Mouse (Mus musculus) midbrain, embryonic 13.5 days (tissue): Measurements from ENCODE around the gene Lman1l. TPM values are rescaled to one million over a fixed set of nuclear protein-coding genes. Genes with fewer than 3 reads are reported as not detected.
A peak's percentile ranks its signal among the peaks of the same experiment; 100 is the strongest.

Experiments
- ATAC-seq: fragments of 200-750 bp; cut with Nextera tagmentation; 2 replicates; pipeline ENCODE4 v1.8.0; 2017; ENCODE audit warnings: mild to moderate bottlenecking, moderate TSS enrichment, moderate library complexity
- H3K27ac ChIP-seq: fragments of 300-500 bp; sonication (generic); 2 replicates; pipeline ENCODE4 v1.5.1; 2015; ENCODE audit warnings: inconsistent platforms, mild to moderate bottlenecking, moderate library complexity
- H3K27me3 ChIP-seq: fragments of 300-500 bp; sonication (generic); 2 replicates; pipeline ENCODE4 v1.6.1; 2015; ENCODE audit warnings: mild to moderate bottlenecking, inconsistent platforms
- H3K36me3 ChIP-seq: fragments of 300-500 bp; sonication (generic); 2 replicates; pipeline ENCODE4 v1.6.1; 2015; ENCODE audit warnings: mild to moderate bottlenecking, inconsistent platforms
- H3K4me1 ChIP-seq: fragments of 300-500 bp; sonication (generic); replicated peaks from 2 replicates; pipeline ENCODE4 v1.6.1; 2015; ENCODE audit warnings: inconsistent platforms
- H3K4me2 ChIP-seq: fragments of 300-500 bp; sonication (generic); replicated peaks from 2 replicates; pipeline ENCODE4 v1.6.1; 2015; ENCODE audit warnings: moderate library complexity, mild to moderate bottlenecking, inconsistent platforms
- H3K4me3 ChIP-seq: fragments of 300-500 bp; sonication (generic); replicated peaks from 2 replicates; pipeline ENCODE4 v1.5.1; 2015; ENCODE audit warnings: mild to moderate bottlenecking, inconsistent platforms
- H3K9ac ChIP-seq: fragments of 300-500 bp; sonication (generic); replicated peaks from 2 replicates; pipeline ENCODE4 v1.6.1; 2015; ENCODE audit warnings: mild to moderate bottlenecking, inconsistent platforms
- H3K9me3 ChIP-seq: fragments of 300-500 bp; sonication (generic); 2 replicates; pipeline ENCODE4 v1.6.1; 2016; ENCODE audit warnings: mild to moderate bottlenecking, inconsistent platforms
- WGBS: fragments of 180-500 bp; shearing (Covaris S2); methylation state at CpG from one replicate; pipeline ENCODE4 v1.1.7; 2015; 5-methylcytosine and 5-hydroxymethylcytosine counted together
- polyA plus RNA-seq: library from polyadenylated mRNA; unstranded; fragments of >200 nt; fragmentation: Nextera tagmentation; extraction: Ambion mirVana; gene quantifications from 2 replicates; pipeline ENCODE4 v1.2.1, GENCODE M21; 2015

Gene Lman1l
- not detected in 2 replicates for polyA plus RNA-seq

- no peak within 1 kb of the TSS for H3K4me3 ChIP-seq
- no peak for ATAC-seq
- WGBS, result 97% methylated on average over 5 of the region's 5 CpGs
Observed at GRCm38 (mm10) chr9:57620674-57621073, at the start of gene Lman1l. TSS of gene Lman1l (minus strand) at chr9:57620774.

GRCm38 (mm10) chr9:57669566-57669965 is 49.0 kb upstream of the Lman1l start:
- Histone ChIP-seq H3K4me1 (no peaks in the 10 kb centered on the region), H3K4me3 (no peak overlapping the region), H3K9ac (no peak overlapping the region), H3K27ac (no peak overlapping the region), H3K4me2 (no peak overlapping the region), H3K36me3 (no peaks in the 10 kb centered on the region), H3K9me3 (no peaks in the 10 kb centered on the region), H3K27me3 (no peaks in the 10 kb centered on the region)
- ATAC-seq, result no peak
- 83% methylated on average over 3 of the region's 3 CpGs for WGBS

More at GRCm38 (mm10) chr9:57620674-57621073, at the start of gene Lman1l:
- H3K27me3 ChIP-seq, result no peaks in the 10 kb centered on the region
- H3K4me2 ChIP-seq, result no peak within 1 kb of the TSS
- no peaks in the 10 kb centered on the region for H3K4me1 ChIP-seq
- H3K27ac ChIP-seq, result no peak within 1 kb of the TSS
- H3K36me3 ChIP-seq, result peaks cover 18% of the 10 kb centered on the region
- no peak within 1 kb of the TSS for H3K9ac ChIP-seq
- H3K9me3 ChIP-seq, result no peaks in the 10 kb centered on the region

GRCm38 (mm10) chr9:57668277-57668676 is 47.7 kb upstream of the Lman1l start:
- Histone ChIP-seq H3K9me3 (no peaks in the 10 kb centered on the region), H3K27me3 (no peaks in the 10 kb centered on the region), H3K4me2 (no peak overlapping the region), H3K9ac (no peak overlapping the region), H3K4me1 (no peaks in the 10 kb centered on the region), H3K4me3 (no peak overlapping the region), H3K27ac (no peak overlapping the region), H3K36me3 (no peaks in the 10 kb centered on the region)
- 56% methylated on average over 1 of the region's 1 CpGs for WGBS
- no peak for ATAC-seq

- no peak overlapping the region for H3K4me3 ChIP-seq
- H3K4me2 ChIP-seq, result no peak overlapping the region
- 56% methylated on average over 11 of the region's 11 CpGs for WGBS
- H3K27me3 ChIP-seq, result no peaks in the 10 kb centered on the region
- no peaks in the 10 kb centered on the region for H3K36me3 ChIP-seq
- no peak overlapping the region for H3K27ac ChIP-seq
- no peaks in the 10 kb centered on the region for H3K9me3 ChIP-seq
- H3K4me1 ChIP-seq, result no peaks in the 10 kb centered on the region
- no peak overlapping the region for H3K9ac ChIP-seq
- no peak for ATAC-seq
Observed at GRCm38 (mm10) chr9:57667817-57668216, 47.2 kb upstream of the Lman1l start.

- 76% methylated on average over 3 of the region's 3 CpGs for WGBS
- Histone ChIP-seq H3K4me2 (no peak overlapping the region), H3K4me3 (no peak overlapping the region), H3K4me1 (no peaks in the 10 kb centered on the region), H3K9ac (no peak overlapping the region), H3K27me3 (no peaks in the 10 kb centered on the region), H3K27ac (no peak overlapping the region), H3K9me3 (no peaks in the 10 kb centered on the region), H3K36me3 (no peaks in the 10 kb centered on the region)
- no peak for ATAC-seq
Observed at GRCm38 (mm10) chr9:57667136-57667535, 46.6 kb upstream of the Lman1l start.

GRCm38 (mm10) chr9:57666536-57666935 is 46.0 kb upstream of the Lman1l start:
- no peaks in the 10 kb centered on the region for H3K4me1 ChIP-seq
- ATAC-seq, result no peak
- H3K9me3 ChIP-seq, result no peaks in the 10 kb centered on the region
- H3K36me3 ChIP-seq, result no peaks in the 10 kb centered on the region
- H3K4me2 ChIP-seq, result no peak overlapping the region
- no peak overlapping the region for H3K27ac ChIP-seq
- H3K9ac ChIP-seq, result no peak overlapping the region
- no peaks in the 10 kb centered on the region for H3K27me3 ChIP-seq
- WGBS, result 88% methylated on average over 8 of the region's 8 CpGs
- H3K4me3 ChIP-seq, result no peak overlapping the region

- H3K27me3 ChIP-seq, result no peaks in the 10 kb centered on the region
- no peaks in the 10 kb centered on the region for H3K4me1 ChIP-seq
- H3K36me3 ChIP-seq, result no peaks in the 10 kb centered on the region
- 67% methylated on average over 7 of the region's 7 CpGs for WGBS
- no peak for ATAC-seq
- no peak overlapping the region for H3K9ac ChIP-seq
- H3K4me3 ChIP-seq, result no peak overlapping the region
- H3K4me2 ChIP-seq, result no peak overlapping the region
- H3K27ac ChIP-seq, result no peak overlapping the region
- no peaks in the 10 kb centered on the region for H3K9me3 ChIP-seq
Observed at GRCm38 (mm10) chr9:57664616-57665015, 44.0 kb upstream of the Lman1l start.

GRCm38 (mm10) chr9:57661552-57661951 is 41.0 kb upstream of the Lman1l start:
- no peak for ATAC-seq
- Histone ChIP-seq H3K9ac (no peak overlapping the region), H3K27ac (no peak overlapping the region), H3K27me3 (no peaks in the 10 kb centered on the region), H3K36me3 (no peaks in the 10 kb centered on the region), H3K4me1 (no peaks in the 10 kb centered on the region), H3K9me3 (no peaks in the 10 kb centered on the region), H3K4me2 (no peak overlapping the region), H3K4me3 (no peak overlapping the region)
- 83% methylated on average over 3 of the region's 3 CpGs for WGBS

GRCm38 (mm10) chr9:57660501-57660900 is 39.9 kb upstream of the Lman1l start:
- no peaks in the 10 kb centered on the region for H3K36me3 ChIP-seq
- H3K27me3 ChIP-seq, result no peaks in the 10 kb centered on the region
- no peak overlapping the region for H3K4me2 ChIP-seq
- no peak for ATAC-seq
- H3K9me3 ChIP-seq, result no peaks in the 10 kb centered on the region
- peaks cover 7% of the 10 kb centered on the region for H3K4me1 ChIP-seq
- H3K9ac ChIP-seq, result no peak overlapping the region
- no peak overlapping the region for H3K27ac ChIP-seq
- H3K4me3 ChIP-seq, result no peak overlapping the region
- WGBS, result 87% methylated on average over 6 of the region's 6 CpGs

GRCm38 (mm10) chr9:57659774-57660173 is 39.2 kb upstream of the Lman1l start:
- no peak overlapping the region for H3K4me2 ChIP-seq
- WGBS, result 26% methylated on average over 4 of the region's 4 CpGs
- H3K9ac ChIP-seq, result no peak overlapping the region
- peak; percentile 61; the same call in 1 of the 2 replicates for ATAC-seq
- H3K27ac ChIP-seq, result no peak overlapping the region
- H3K27me3 ChIP-seq, result no peaks in the 10 kb centered on the region
- no peak overlapping the region for H3K4me3 ChIP-seq
- H3K9me3 ChIP-seq, result no peaks in the 10 kb centered on the region
- peaks cover 9% of the 10 kb centered on the region for H3K4me1 ChIP-seq
- H3K36me3 ChIP-seq, result no peaks in the 10 kb centered on the region

GRCm38 (mm10) chr9:57658970-57659369 is 38.4 kb upstream of the Lman1l start:
- H3K27me3 ChIP-seq, result no peaks in the 10 kb centered on the region
- 84% methylated on average over 4 of the region's 4 CpGs for WGBS
- no peaks in the 10 kb centered on the region for H3K9me3 ChIP-seq
- H3K4me2 ChIP-seq, result no peak overlapping the region
- no peak overlapping the region for H3K27ac ChIP-seq
- no peaks in the 10 kb centered on the region for H3K36me3 ChIP-seq
- no peak overlapping the region for H3K9ac ChIP-seq
- no peak for ATAC-seq
- H3K4me1 ChIP-seq, result peaks cover 15% of the 10 kb centered on the region
- H3K4me3 ChIP-seq, result no peak overlapping the region

- no peaks in the 10 kb centered on the region for H3K27me3 ChIP-seq
- no peak for ATAC-seq
- H3K27ac ChIP-seq, result no peak overlapping the region
- H3K4me2 ChIP-seq, result no peak overlapping the region
- H3K4me3 ChIP-seq, result no peak overlapping the region
- peaks cover 26% of the 10 kb centered on the region for H3K4me1 ChIP-seq
- H3K9ac ChIP-seq, result no peak overlapping the region
- H3K36me3 ChIP-seq, result no peaks in the 10 kb centered on the region
- no peaks in the 10 kb centered on the region for H3K9me3 ChIP-seq
- 56% methylated on average over 4 of the region's 4 CpGs for WGBS
Observed at GRCm38 (mm10) chr9:57657843-57658242, 37.3 kb upstream of the Lman1l start.

GRCm38 (mm10) chr9:57656631-57657350 is 36.2 kb upstream of the Lman1l start:
- Histone ChIP-seq H3K4me1 (peaks cover 31% of the 10 kb centered on the region), H3K9me3 (no peaks in the 10 kb centered on the region), H3K27me3 (no peaks in the 10 kb centered on the region), H3K4me3 (no peak overlapping the region), H3K36me3 (no peaks in the 10 kb centered on the region), H3K4me2 (no peak overlapping the region), H3K27ac (no peak overlapping the region), H3K9ac (no peak overlapping the region)
- no peak for ATAC-seq
- 87% methylated on average over 19 of the region's 19 CpGs for WGBS
